Comparison of ENCODE assay signal across 14 mouse cellular contexts in the genomic region with DNA sequence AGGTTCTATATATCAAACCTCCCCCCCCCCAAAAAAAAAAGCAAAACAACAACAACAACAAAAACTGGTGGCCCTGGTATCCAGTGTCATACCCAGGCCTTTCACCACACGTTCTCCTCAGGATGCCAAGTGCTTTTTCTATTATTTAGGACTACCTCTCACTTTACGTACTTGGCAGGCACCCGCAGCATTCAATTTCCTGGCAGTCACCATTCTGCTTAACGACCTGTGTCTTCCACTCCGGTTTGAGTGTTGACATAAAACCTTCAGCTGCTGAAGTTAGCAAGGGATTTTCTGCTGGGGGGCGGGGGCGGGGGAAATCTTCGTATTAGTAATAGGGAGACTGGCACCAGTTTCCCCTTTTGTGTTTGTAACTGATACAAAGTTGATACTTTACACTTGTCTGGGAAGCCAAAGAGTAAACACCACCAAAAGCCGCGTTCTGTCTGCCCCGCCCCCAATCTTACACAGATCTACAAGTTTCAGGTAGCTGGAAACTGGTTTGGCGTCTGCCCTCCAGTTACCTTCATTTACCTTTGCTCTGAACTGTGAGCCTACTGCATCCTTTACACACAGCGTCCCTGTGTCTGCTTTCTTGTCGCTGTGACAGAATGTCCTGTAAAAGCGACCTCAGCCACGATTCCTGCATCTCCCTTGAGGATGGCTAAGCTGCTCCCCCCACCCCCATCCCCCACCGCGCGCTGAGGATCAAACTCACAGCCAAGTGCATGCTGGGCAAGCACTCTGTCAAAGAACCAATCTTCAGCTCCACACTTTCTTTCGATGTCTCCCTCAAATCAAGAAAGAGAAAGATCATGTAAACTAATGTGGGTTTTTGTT. TPM values are rescaled to one million over a fixed set of nuclear protein-coding genes. Genes with fewer than 3 reads are reported as not detected.
A peak's percentile ranks its signal among the peaks of the same experiment; 100 is the strongest.
DNase-seq lines count a peak whose midpoint lies in the region; ATAC-seq lines count a peak whose summit lies in the region.
"Had no signal": no experiment of that assay in that cellular context is flagged by ENCODE, and none has a peak within 500 bp of the region (broad histone marks: within the 10 kb centered on the region; RNA-seq: fewer than 3 reads in every experiment).

No protein-coding gene starts in this region.

- peak overlapping the region; percentile 10; the same call in 1 of the 2 replicates for H3K4me2 ChIP-seq in embryonic facial prominence, embryonic 14.5 days (ENCODE audit: low read depth, low read length)
- H3K4me2 ChIP-seq in hindbrain, embryonic 12.5 days (replicated peaks) = no peak overlapping the region
- H3K4me2 ChIP-seq: hindbrain, embryonic 15.5 days had no signal

- WGBS in embryonic facial prominence, embryonic 14.5 days = 39% methylated on average over 20 of the region's 20 CpGs
- 51% methylated on average over 20 of the region's 20 CpGs for WGBS in hindbrain, embryonic 12.5 days

- no peaks in the 10 kb centered on the region for H3K36me3 ChIP-seq in embryonic facial prominence, embryonic 14.5 days (ENCODE audit: control insufficient read depth, insufficient read depth, low read length)
- no peaks in the 10 kb centered on the region for H3K36me3 ChIP-seq in hindbrain, embryonic 12.5 days
- H3K36me3 ChIP-seq: hindbrain, embryonic 15.5 days had no signal

- no peaks in the 10 kb centered on the region for H3K27me3 ChIP-seq in embryonic facial prominence, embryonic 14.5 days (replicated peaks; ENCODE audit: control insufficient read depth, insufficient read depth, low read length)
- no peaks in the 10 kb centered on the region for H3K27me3 ChIP-seq in hindbrain, embryonic 12.5 days
- H3K27me3 ChIP-seq: hindbrain, embryonic 15.5 days had no signal

- DNase-seq in heart, adult 11 months = peak; percentile 75
- no peak for DNase-seq in heart, adult 8-10 months (ENCODE audit: low spot score)
- peak; percentile 65 for DNase-seq in embryonic facial prominence, embryonic 14.5 days (ENCODE audit: low spot score)
- peak; percentile 24 for DNase-seq in kidney, postnatal 14 days
- peak; percentile 50 for DNase-seq in lung, postnatal 25 days (ENCODE audit: low spot score)
- no peak for DNase-seq in left cerebral cortex, postnatal 36 days (ENCODE audit: low spot score in 2 of 2)
- no peak for DNase-seq in cerebellum, adult 9-10 months
- DNase-seq: adrenal gland, adult 8-10 months; cerebellum, adult 11 months; forebrain, postnatal 0 days had no signal

- H3K4me3 ChIP-seq in embryonic facial prominence, embryonic 14.5 days (ENCODE audit: low read depth, low read length) = no peak overlapping the region
- no peak overlapping the region for H3K4me3 ChIP-seq in hindbrain, embryonic 12.5 days
- H3K4me3 ChIP-seq: hindbrain, embryonic 15.5 days; left cerebral cortex, adult 2 months had no signal

- H3K9ac ChIP-seq in embryonic facial prominence, embryonic 14.5 days (ENCODE audit: low read depth, low read length) = no peak overlapping the region
- no peak overlapping the region for H3K9ac ChIP-seq in hindbrain, embryonic 12.5 days
- H3K9ac ChIP-seq: forebrain, postnatal 0 days; hindbrain, embryonic 15.5 days; liver, postnatal 0 days had no signal

- intact Hi-C loops in left cerebral cortex, postnatal 36 days (cut with DNase I) = no loop called here

- H3K9me3 ChIP-seq in embryonic facial prominence, embryonic 14.5 days (ENCODE audit: control insufficient read depth, low read length) = no peaks in the 10 kb centered on the region
- H3K9me3 ChIP-seq in hindbrain, embryonic 12.5 days (replicated peaks) = no peaks in the 10 kb centered on the region
- H3K9me3 ChIP-seq: hindbrain, embryonic 15.5 days had no signal

- no peak overlapping the region for H3K27ac ChIP-seq in embryonic facial prominence, embryonic 14.5 days (replicated peaks; ENCODE audit: low read depth, low read length)
- no peak overlapping the region for H3K27ac ChIP-seq in hindbrain, embryonic 12.5 days
- H3K27ac ChIP-seq: hindbrain, embryonic 15.5 days; left cerebral cortex, adult 2 months had no signal

- no peaks in the 10 kb centered on the region for H3K4me1 ChIP-seq in embryonic facial prominence, embryonic 14.5 days (ENCODE audit: control insufficient read depth, insufficient read depth, low read length)
- peaks cover 5% of the 10 kb centered on the region for H3K4me1 ChIP-seq in hindbrain, embryonic 12.5 days
- H3K4me1 ChIP-seq: hindbrain, embryonic 15.5 days had no signal

- peak; percentile 72; the same call in 1 of the 2 replicates for ATAC-seq in embryonic facial prominence, embryonic 14.5 days (ENCODE audit: low read depth)
- ATAC-seq in hindbrain, embryonic 12.5 days (ENCODE audit: low FRiP score) = no peak
- ATAC-seq: forebrain, postnatal 0 days; liver, postnatal 0 days had no signal

RNA-seq across cellular contexts. Expression of gene Agpat4, which starts 37.6 kb away (rescaled TPM):
- total RNA-seq in heart, adult 8-10 months (2022) = 1 to 10 TPM; 2.5 to 3.8 (median 3.4) TPM
- polyA plus RNA-seq in embryonic facial prominence, embryonic 14.5 days (2014; fragmentation: Nextera tagmentation; extraction: Ambion mirVana) = 19.6 and 23.2 TPM in 2 replicates
- total RNA-seq in left cerebral cortex, postnatal 36 days (2021) = 10 to 100 TPM; 54.1 to 66.5 TPM
- 45.0 and 45.1 TPM in 2 replicates for polyA plus RNA-seq in hindbrain, embryonic 12.5 days (2016; fragmentation: Nextera tagmentation; extraction: Ambion mirVana)

Comparison
In these comparisons a context has a peak if more than half of its experiments do, and no peak if none do; other contexts are left out.
1. DNase-seq: peak in heart, adult 11 months (single experiment), embryonic facial prominence, embryonic 14.5 days (single experiment), kidney, postnatal 14 days (single experiment) and lung, postnatal 25 days (single experiment); none in heart, adult 8-10 months (single experiment), left cerebral cortex, postnatal 36 days (0 of 2) and cerebellum, adult 9-10 months (single experiment).
2. RNA of gene Agpat4, which starts 37.6 kb away (total RNA-seq): 54.1 to 66.5 TPM in left cerebral cortex, postnatal 36 days; 2.5 to 3.8 TPM in heart, adult 8-10 months; every median in the first group is over 10 times any median in the second.